Mouse (Mus musculus) ES-E14 (cell line): ENCODE data around the gene Lypd8. TPM values are rescaled to one million over a fixed set of nuclear protein-coding genes. Genes with fewer than 3 reads are reported as not detected.

Experiments used
- DNase-seq: peaks from one replicate; pipeline ENCODE4 v3.0.0-alpha.2; 2013; ENCODE audit warnings: low read depth, low spot score
- H3K27ac ChIP-seq: 2 replicates; pipeline ENCODE4 v1.5.1; 2012; ENCODE audit warnings: low read depth, mild to moderate bottlenecking, low read length, moderate library complexity, mixed read lengths; ENCODE audit not compliant: poor library complexity, insufficient read depth, severe bottlenecking
- H3K36me3 ChIP-seq: 2 replicates; pipeline ENCODE4 v1.6.1; 2012; ENCODE audit warnings: mild to moderate bottlenecking, low read length, moderate library complexity, mixed read lengths; ENCODE audit not compliant: control insufficient read depth, poor library complexity, insufficient read depth, severe bottlenecking
- H3K4me1 ChIP-seq, 2 experiments: fragments of 150-350 bp in 1 of 2; sonication (generic) in 1 of 2; 2 replicates each; pipeline ENCODE4 v1.6.1; 2012; ENCODE audit warnings: low read length in 2 of 2, mild to moderate bottlenecking in 1 of 2, mixed read lengths in 1 of 2; ENCODE audit not compliant: control insufficient read depth in 2 of 2, insufficient read depth in 2 of 2, poor library complexity in 1 of 2
- H3K4me3 ChIP-seq, 2 experiments: fragments of 150-350 bp in 1 of 2; sonication (generic) in 1 of 2; 2 replicates each; pipeline ENCODE4 v1.5.1; 2012; ENCODE audit warnings: low read length in 2 of 2, low read depth in 1 of 2, mild to moderate bottlenecking in 1 of 2, mixed read lengths in 1 of 2; ENCODE audit not compliant: insufficient read depth in 1 of 2, poor library complexity in 1 of 2, severe bottlenecking in 1 of 2
- H3K9ac ChIP-seq: 2 replicates; pipeline ENCODE4 v1.6.1; 2012; ENCODE audit warnings: low read depth, mild to moderate bottlenecking, low read length, mixed read lengths; ENCODE audit not compliant: poor library complexity, insufficient read depth, severe bottlenecking
- H3K9me3 ChIP-seq: fragments of 150-350 bp; sonication (generic); 2 replicates; pipeline ENCODE4 v1.6.1; 2012; ENCODE audit warnings: low read depth, mild to moderate bottlenecking, low read length; ENCODE audit not compliant: control insufficient read depth, insufficient read depth
- CHD2 ChIP-seq: IDR thresholded peaks from 2 replicates; pipeline ENCODE4 v1.6.1; 2014; ENCODE audit warnings: mild to moderate bottlenecking, low read depth, low read length, inconsistent platforms
- HCFC1 ChIP-seq: IDR thresholded peaks from 2 replicates; pipeline ENCODE4 v1.6.1; 2012; ENCODE audit warnings: low read length, inconsistent platforms, borderline replicate concordance; ENCODE audit not compliant: insufficient read depth
- MAFK ChIP-seq: IDR thresholded peaks from 2 replicates; pipeline ENCODE4 v1.6.1; 2014; ENCODE audit warnings: mild to moderate bottlenecking, low read depth, low read length, inconsistent platforms; ENCODE audit not compliant: insufficient read depth
- ZC3H11A ChIP-seq: IDR thresholded peaks from 2 replicates; pipeline ENCODE4 v1.6.1; 2012; ENCODE audit warnings: low read depth, mild to moderate bottlenecking, inconsistent platforms, low read length, borderline replicate concordance
- ZNF384 ChIP-seq: IDR thresholded peaks from 2 replicates; pipeline ENCODE4 v1.6.1; 2012; ENCODE audit warnings: low read depth, low read length, inconsistent platforms
- in situ Hi-C, 2 experiments: fragments of 600-800 bp; cut with MboI; formaldehyde crosslinking; loops; one replicate each; pipeline ENCODE4 v1.15.1; 2025; ENCODE audit warnings: low sequenced_read_pairs in 2 of 2, inconsistent platforms in 1 of 2; ENCODE audit not compliant: unreplicated experiment in 2 of 2
- total RNA-seq: library from RNA; depleted of rRNA; stranded (reverse); fragments of 300-350 nt; gene quantifications from 2 replicates; pipeline ENCODE4 v1.2.3, GENCODE M21; 2012; rRNA removed

Gene Lypd8
- total RNA-seq, 1 experiment, result not detected

GRCm38 (mm10) chr11:58420815-58421214 is 42.0 kb downstream of the Lypd8 start, which contains the start of gene 1810065E05Rik:
Gene 1810065E05Rik, plus strand, starts transcription at chr11:58421111.
- Histone ChIP-seq H3K4me3 (no peak within 1 kb of the TSS), H3K9me3 (no peaks in the 10 kb centered on the region), H3K4me1 (no peaks in the 10 kb centered on the region), H3K27ac (no peak within 1 kb of the TSS), H3K9ac (no peak within 1 kb of the TSS), H3K36me3 (no peaks in the 10 kb centered on the region)
- no peak for TF ChIP-seq CHD2
- TF ChIP-seq HCFC1, result no peak
- no peak for TF ChIP-seq MAFK
- TF ChIP-seq ZNF384, result no peak
- TF ChIP-seq ZC3H11A, result no peak
- DNase-seq, result no peak
- in situ Hi-C loops, result no loop called here

- Histone ChIP-seq H3K9ac (no peak within 1 kb of the TSS), H3K9me3 (no peaks in the 10 kb centered on the region), H3K27ac (no peak within 1 kb of the TSS), H3K4me3 (no peak within 1 kb of the TSS), H3K36me3 (no peaks in the 10 kb centered on the region), H3K4me1 (no peaks in the 10 kb centered on the region)
- no peak for DNase-seq
- TF ChIP-seq CHD2 (no peak), HCFC1 (no peak), ZC3H11A (no peak), MAFK (no peak), ZNF384 (no peak)
- in situ Hi-C loops, result no loop called here
These were observed 53.4 kb downstream of the Lypd8 start, which contains the start of gene Gm12253 for GRCm38 (mm10) chr11:58432259-58432658. Gene Gm12253, plus strand, starts transcription at chr11:58432559.

- TF ChIP-seq HCFC1 (no peak), MAFK (no peak), ZC3H11A (no peak), ZNF384 (no peak), CHD2 (no peak)
- Histone ChIP-seq H3K9ac (no peak overlapping the region), H3K36me3 (no peaks in the 10 kb centered on the region), H3K4me1 (no peaks in the 10 kb centered on the region), H3K4me3 (no peak overlapping the region), H3K9me3 (no peaks in the 10 kb centered on the region), H3K27ac (no peak overlapping the region)
- in situ Hi-C loops, result no loop called here
- DNase-seq, result no peak
These were observed 59.0 kb downstream of the Lypd8 start for GRCm38 (mm10) chr11:58437866-58438265.

Other genes with a start within 250 kb of the Lypd8 start
- 66.4 and 70.1 TPM in 2 replicates for gene Gemin5, start 210.5 kb upstream of the Lypd8 start, total RNA-seq
- 52.9 and 71.0 TPM in 2 replicates for gene Mrpl22, start 207.4 kb upstream of the Lypd8 start, total RNA-seq
- gene Igtp, start 179.5 kb upstream of the Lypd8 start, total RNA-seq, result 2.5 and 4.4 TPM in 2 replicates
- 0.42 and 0.54 TPM in 2 replicates for gene Irgm2, start 179.4 kb upstream of the Lypd8 start, total RNA-seq
- gene 4930438A08Rik, start 104.2 kb upstream of the Lypd8 start, total RNA-seq, result 0.09 TPM in 1 of 2 replicates, not detected in the other
- gene Zfp692, start 72.0 kb upstream of the Lypd8 start, total RNA-seq, result 28.0 and 43.2 TPM in 2 replicates
- 9.5 and 11.7 TPM in 2 replicates for gene Zfp672, start 48.7 kb upstream of the Lypd8 start, total RNA-seq
- gene Sh3bp5l, start 48.3 kb upstream of the Lypd8 start, total RNA-seq, result 26.9 and 28.9 TPM in 2 replicates
- not detected in 2 replicates for gene 1810065E05Rik, start 42.1 kb downstream of the Lypd8 start, total RNA-seq
- not detected in 2 replicates for gene Gm12253, start 53.5 kb downstream of the Lypd8 start, total RNA-seq
- not detected in 2 replicates for gene Lypd9, start 73.9 kb downstream of the Lypd8 start, total RNA-seq
- gene Olfr30, start 83.2 kb downstream of the Lypd8 start, total RNA-seq, result not detected in 2 replicates
- gene Olfr332, start 113.5 kb downstream of the Lypd8 start, total RNA-seq, result not detected in 2 replicates
- gene Olfr331, start 123.5 kb downstream of the Lypd8 start, total RNA-seq, result not detected in 2 replicates
- not detected in 2 replicates for gene Olfr330, start 155.8 kb downstream of the Lypd8 start, total RNA-seq
- gene Olfr329-ps, start 167.4 kb downstream of the Lypd8 start, total RNA-seq, result 0.26 and 0.27 TPM in 2 replicates
- 0.18 and 0.37 TPM in 2 replicates for gene Olfr328, start 176.6 kb downstream of the Lypd8 start, total RNA-seq
- gene Olfr224, start 191.5 kb downstream of the Lypd8 start, total RNA-seq, result not detected in 2 replicates
- not detected in 2 replicates for gene Olfr325, start 198.7 kb downstream of the Lypd8 start, total RNA-seq
- gene Olfr324, start 216.1 kb downstream of the Lypd8 start, total RNA-seq, result not detected in 2 replicates
- gene 2210407C18Rik, start 237.0 kb downstream of the Lypd8 start, total RNA-seq, result not detected in 2 replicates